Mouse (Mus musculus) forebrain, postnatal 0 days (tissue): ENCODE measurements at regions not wholly inside any gene's neighbourhood (a gene's known extent, or its start where the extent isn't known, plus 50 kb on each side); places are given as distances from the start of the nearest gene placed in this dataset.

Experiments used
- ATAC-seq: fragments of 200-750 bp; cut with Nextera tagmentation; 2 replicates; pipeline ENCODE4 v1.8.0; 2017; ENCODE audit warnings: mild to moderate bottlenecking, moderate library complexity
- DNase-seq: peaks from one replicate; pipeline ENCODE4 v3.0.0-alpha.2; 2015
- H3K27ac ChIP-seq: fragments of 300-500 bp; sonication (generic); 2 replicates; pipeline ENCODE4 v1.5.1; 2014; ENCODE audit warnings: low read depth, mild to moderate bottlenecking, antibody characterized with exemption, low read length, moderate library complexity, mixed read lengths
- H3K27me3 ChIP-seq: fragments of 300-500 bp; sonication (generic); 2 replicates; pipeline ENCODE4 v1.6.1; 2014; ENCODE audit warnings: mild to moderate bottlenecking, low read length, mixed read lengths; ENCODE audit not compliant: insufficient read depth
- H3K36me3 ChIP-seq: fragments of 300-500 bp; sonication (generic); 2 replicates; pipeline ENCODE4 v1.6.1; 2014; ENCODE audit warnings: mild to moderate bottlenecking, moderate library complexity; ENCODE audit not compliant: insufficient read depth
- H3K4me1 ChIP-seq: fragments of 300-500 bp; sonication (generic); 2 replicates; pipeline ENCODE4 v1.6.1; 2014; ENCODE audit warnings: antibody characterized with exemption; ENCODE audit not compliant: insufficient read depth
- H3K4me2 ChIP-seq: fragments of 300-500 bp; sonication (generic); 2 replicates; pipeline ENCODE4 v1.6.1; 2014; ENCODE audit warnings: low read depth, mild to moderate bottlenecking, moderate library complexity
- H3K4me3 ChIP-seq: fragments of 300-500 bp; sonication (generic); 2 replicates; pipeline ENCODE4 v1.5.1; 2014; ENCODE audit warnings: low read depth, low read length, mixed read lengths
- H3K9ac ChIP-seq: fragments of 300-500 bp; sonication (generic); 2 replicates; pipeline ENCODE4 v1.6.1; 2014; ENCODE audit warnings: mild to moderate bottlenecking
- H3K9me3 ChIP-seq: fragments of 300-500 bp; sonication (generic); 2 replicates; pipeline ENCODE4 v1.6.1; 2016; ENCODE audit warnings: low read length
- CTCF ChIP-seq: sonication (generic); IDR thresholded peaks from 2 replicates; pipeline ENCODE4 v1.5.1; 2016; ENCODE audit warnings: antibody characterized with exemption, control low read depth, low read depth
- WGBS: fragments of 180-500 bp; shearing (Covaris S2); extraction: QIAGEN DNeasy Blood & Tissue Kit; methylation state at CpG from one replicate; pipeline ENCODE4 v1.1.7; 2014; 5-methylcytosine and 5-hydroxymethylcytosine counted together

GRCm38 (mm10) chr19:59715086-59715485, 228.4 kb downstream of the Rab11fip2 start:
- H3K9me3 ChIP-seq: no peaks in the 10 kb centered on the region
- H3K4me3 ChIP-seq: no peak overlapping the region
- no peaks in the 10 kb centered on the region for H3K27me3 ChIP-seq
- no peak overlapping the region for H3K4me2 ChIP-seq
- WGBS: 44% methylated on average over 2 of the region's 2 CpGs
- no peak for ATAC-seq
- no peaks in the 10 kb centered on the region; the same call in 1 of the 2 replicates for H3K4me1 ChIP-seq
- H3K9ac ChIP-seq: no peak overlapping the region
- H3K36me3 ChIP-seq: no peaks in the 10 kb centered on the region
- no peak for DNase-seq
- H3K27ac ChIP-seq: no peak overlapping the region
- no peak for TF ChIP-seq CTCF

- ATAC-seq: no peak
- Histone ChIP-seq H3K9me3 (peaks cover 5% of the 10 kb centered on the region; the same call in 1 of the 2 replicates), H3K4me3 (no peak overlapping the region), H3K27me3 (no peaks in the 10 kb centered on the region), H3K4me2 (no peak overlapping the region), H3K36me3 (no peaks in the 10 kb centered on the region), H3K27ac (no peak overlapping the region), H3K9ac (no peak overlapping the region), H3K4me1 (no peaks in the 10 kb centered on the region; the same call in 1 of the 2 replicates)
- DNase-seq: no peak
- TF ChIP-seq CTCF: no peak
- WGBS: 7% methylated on average over 8 of the region's 8 CpGs
These were observed 225.5 kb downstream of the Rab11fip2 start for GRCm38 (mm10) chr19:59717813-59718483.

GRCm38 (mm10) chr19:59738541-59738940, 204.9 kb downstream of the Rab11fip2 start:
- WGBS: 49% methylated on average over 8 of the region's 8 CpGs
- DNase-seq: no peak

GRCm38 (mm10) chr19:59742946-59743345, 200.5 kb downstream of the Rab11fip2 start:
- WGBS: 17% methylated on average over 3 of the region's 3 CpGs
- TF ChIP-seq CTCF: peak; percentile 78
- no peak overlapping the region for H3K4me2 ChIP-seq
- H3K4me3 ChIP-seq: no peak overlapping the region
- no peaks in the 10 kb centered on the region for H3K27me3 ChIP-seq
- H3K4me1 ChIP-seq: no peaks in the 10 kb centered on the region
- no peaks in the 10 kb centered on the region for H3K9me3 ChIP-seq
- H3K36me3 ChIP-seq: no peaks in the 10 kb centered on the region
- no peak overlapping the region for H3K9ac ChIP-seq
- peak; percentile 61 for DNase-seq
- no peak overlapping the region for H3K27ac ChIP-seq
- peak; percentile 48 for ATAC-seq

More at GRCm38 (mm10) chr19:59738541-59738940, 204.9 kb downstream of the Rab11fip2 start:
- Histone ChIP-seq H3K36me3 (no peaks in the 10 kb centered on the region), H3K9me3 (no peaks in the 10 kb centered on the region), H3K4me2 (no peak overlapping the region), H3K27ac (no peak overlapping the region), H3K4me1 (no peaks in the 10 kb centered on the region), H3K27me3 (no peaks in the 10 kb centered on the region; the same call in 1 of the 2 replicates), H3K9ac (no peak overlapping the region), H3K4me3 (no peak overlapping the region)
- no peak for ATAC-seq
- no peak for TF ChIP-seq CTCF

GRCm38 (mm10) chr19:59761218-59761617, 182.2 kb downstream of the Rab11fip2 start:
- Histone ChIP-seq H3K36me3 (no peaks in the 10 kb centered on the region), H3K4me1 (no peaks in the 10 kb centered on the region), H3K4me2 (no peak overlapping the region), H3K4me3 (no peak overlapping the region), H3K27ac (no peak overlapping the region), H3K9ac (no peak overlapping the region), H3K9me3 (no peaks in the 10 kb centered on the region), H3K27me3 (no peaks in the 10 kb centered on the region)
- no peak for TF ChIP-seq CTCF
- DNase-seq (no peak), ATAC-seq (no peak)
- 56% methylated on average over 3 of the region's 3 CpGs for WGBS

- H3K4me1 ChIP-seq: no peaks in the 10 kb centered on the region
- H3K9ac ChIP-seq: no peak overlapping the region
- no peak for TF ChIP-seq CTCF
- WGBS: 18% methylated on average over 9 of the region's 9 CpGs
- ATAC-seq (no peak), DNase-seq (peak; percentile 10)
- no peaks in the 10 kb centered on the region for H3K27me3 ChIP-seq
- no peaks in the 10 kb centered on the region for H3K9me3 ChIP-seq
- no peak overlapping the region for H3K27ac ChIP-seq
- H3K4me3 ChIP-seq: no peak overlapping the region
- H3K4me2 ChIP-seq: no peak overlapping the region
- no peaks in the 10 kb centered on the region for H3K36me3 ChIP-seq
These were observed 158.9 kb downstream of the Rab11fip2 start for GRCm38 (mm10) chr19:59784401-59785046.

- ATAC-seq (no peak), DNase-seq (no peak)
- H3K4me3 ChIP-seq: no peak overlapping the region
- H3K9me3 ChIP-seq: no peaks in the 10 kb centered on the region
- no peak overlapping the region for H3K9ac ChIP-seq
- no peaks in the 10 kb centered on the region for H3K4me1 ChIP-seq
- TF ChIP-seq CTCF: no peak
- no peaks in the 10 kb centered on the region for H3K36me3 ChIP-seq
- no peak overlapping the region for H3K4me2 ChIP-seq
- WGBS: 90% methylated on average over 4 of the region's 4 CpGs
- H3K27ac ChIP-seq: no peak overlapping the region
- no peaks in the 10 kb centered on the region for H3K27me3 ChIP-seq
These were observed 112.2 kb downstream of the Rab11fip2 start for GRCm38 (mm10) chr19:59831304-59831703.
